Mouse (Mus musculus) testis, adult 2 months (tissue): ENCODE data around the gene Pgghg.

ENCODE experiments used
- CTCF ChIP-seq: fragments of 200-500 bp; IDR thresholded peaks from 2 replicates; pipeline ENCODE4 v1.5.1; 2012; ENCODE audit warnings: low read depth, mild to moderate bottlenecking, inconsistent platforms, low read length, moderate library complexity; ENCODE audit not compliant: control insufficient read depth, insufficient read depth, insufficient replicate concordance
- POLR2A ChIP-seq: fragments of 200-500 bp; IDR thresholded peaks from 2 replicates; pipeline ENCODE4 v1.6.1; 2012; ENCODE audit warnings: low read depth, mild to moderate bottlenecking, inconsistent platforms, low read length, moderate library complexity; ENCODE audit not compliant: control insufficient read depth

GRCm38 (mm10) chr7:140955342-140955741 is 14.2 kb downstream of the Pgghg start:
- TF ChIP-seq CTCF: no peak
- no peak for TF ChIP-seq POLR2A
